Mouse (Mus musculus): ENCODE data around the gene Ostm1. TPM values are rescaled to one million over a fixed set of nuclear protein-coding genes. Genes with fewer than 3 reads are reported as not detected.

Gene Ostm1
- total RNA-seq (2023) = 28.6 to 31.6 TPM (median 30.4 TPM) in 4 replicates

DNA sequence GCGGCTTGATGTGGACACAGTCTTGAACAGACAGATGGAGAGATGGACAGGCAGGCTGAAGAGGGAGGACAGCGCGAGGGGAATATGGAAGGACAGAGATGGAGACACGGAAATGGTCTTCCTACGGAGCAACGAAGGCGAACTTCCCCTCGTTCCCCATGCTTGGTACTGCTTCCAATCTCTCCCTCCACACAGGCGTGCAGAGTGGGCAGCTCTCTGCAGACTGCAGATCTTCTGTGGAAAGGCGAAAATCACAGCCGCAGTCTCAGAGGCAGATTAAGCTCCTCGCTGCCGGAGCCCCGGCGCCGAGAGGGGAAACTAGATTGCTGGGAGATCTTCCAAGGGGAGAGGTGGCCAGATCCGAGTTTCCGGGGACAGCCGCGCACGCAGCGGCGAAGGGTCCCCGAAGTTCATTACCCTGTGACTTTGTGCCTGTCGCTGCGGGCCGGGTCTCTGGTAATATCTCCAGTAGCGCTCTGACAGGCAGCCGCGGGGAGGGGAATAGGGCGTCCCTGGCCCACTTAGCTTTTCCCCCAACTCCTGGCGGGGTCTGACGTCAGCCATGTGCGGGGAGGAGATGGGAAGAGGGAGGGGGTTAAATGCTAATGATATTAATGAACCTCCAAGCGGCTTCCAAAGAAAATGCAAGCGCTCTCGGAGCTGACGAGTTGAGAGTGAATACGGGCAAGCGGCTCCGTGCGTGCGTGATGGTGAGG, at the start of gene Ostm1, which contains the start of gene Nr2e1:
TSS of gene Ostm1 (plus strand) at position 666 of the 716 bp plus-strand sequence.
TSS of gene Nr2e1 (minus strand) at position 476 of the 716 bp plus-strand sequence.

Other genes with a start within 250 kb of the Ostm1 start
- 7.8 to 9.3 TPM (median 8.3 TPM) in 4 replicates for gene Afg1l, start 105.3 kb upstream of the Ostm1 start, total RNA-seq (2023)
- gene Snx3, start 81.8 kb upstream of the Ostm1 start, total RNA-seq (2023) = 94.9 to 106 TPM (median 102 TPM) in 4 replicates
- not detected in 4 replicates for gene Nr2e1, start 190 bp upstream of the Ostm1 start, total RNA-seq (2023)
- 47.4 to 58.1 TPM (median 55.5 TPM) in 4 replicates for gene Sec63, start 177.7 kb downstream of the Ostm1 start, total RNA-seq (2023)

Data from B cell, adult 62 days (primary cell).